Mouse (Mus musculus): ENCODE measurements at regions not wholly inside any gene's neighbourhood (a gene's known extent, or its start where the extent isn't known, plus 50 kb on each side); places are given as distances from the start of the nearest gene placed in this dataset.

- no peak overlapping the region for H3K9ac ChIP-seq (ENCODE audit: low read depth, low read length)
- 60% methylated on average over 5 of the region's 5 CpGs for WGBS (ENCODE audit: insufficient replicate concordance)
- no peak overlapping the region for H3K27ac ChIP-seq (ENCODE audit: low read depth, low read length)
- no peaks in the 10 kb centered on the region for H3K4me1 ChIP-seq (ENCODE audit: control insufficient read depth, insufficient read depth, low read length)
- ATAC-seq (replicated peaks; ENCODE audit: insufficient number of reproducible peaks, low FRiP score, low TSS enrichment): no peak
- no peaks in the 10 kb centered on the region for H3K27me3 ChIP-seq (ENCODE audit: control insufficient read depth, insufficient read depth, low read length)
- no peak overlapping the region for H3K4me2 ChIP-seq
- H3K9me3 ChIP-seq (replicated peaks; ENCODE audit: control insufficient read depth, low read length): no peaks in the 10 kb centered on the region
- H3K4me3 ChIP-seq (ENCODE audit: low read depth, low read length): no peak overlapping the region
- H3K36me3 ChIP-seq (ENCODE audit: control insufficient read depth, insufficient read depth, low read length): no peaks in the 10 kb centered on the region
These were observed 193.6 kb downstream of the Mex3b start for GRCm38 (mm10) chr7:83060733-83061132.

- Histone ChIP-seq H3K4me2 (no peak overlapping the region), H3K4me3 (ENCODE audit: low read depth, low read length) (no peak overlapping the region), H3K27ac (ENCODE audit: low read depth, low read length) (no peak overlapping the region), H3K4me1 (ENCODE audit: control insufficient read depth, insufficient read depth, low read length) (no peaks in the 10 kb centered on the region), H3K9me3 (replicated peaks; ENCODE audit: control insufficient read depth, low read length) (no peaks in the 10 kb centered on the region), H3K36me3 (ENCODE audit: control insufficient read depth, insufficient read depth, low read length) (no peaks in the 10 kb centered on the region), H3K9ac (ENCODE audit: low read depth, low read length) (no peak overlapping the region), H3K27me3 (ENCODE audit: control insufficient read depth, insufficient read depth, low read length) (no peaks in the 10 kb centered on the region)
- WGBS (ENCODE audit: insufficient replicate concordance): 62% methylated on average over 7 of the region's 7 CpGs
- ATAC-seq (replicated peaks; ENCODE audit: insufficient number of reproducible peaks, low FRiP score, low TSS enrichment): no peak
These were observed 194.2 kb downstream of the Mex3b start for GRCm38 (mm10) chr7:83061197-83061893.

- no peaks in the 10 kb centered on the region for H3K27me3 ChIP-seq (ENCODE audit: control insufficient read depth, insufficient read depth, low read length)
- no peak overlapping the region for H3K4me2 ChIP-seq
- H3K4me3 ChIP-seq (ENCODE audit: low read depth, low read length): no peak overlapping the region
- ATAC-seq (replicated peaks; ENCODE audit: insufficient number of reproducible peaks, low FRiP score, low TSS enrichment): no peak
- H3K9me3 ChIP-seq (replicated peaks; ENCODE audit: control insufficient read depth, low read length): no peaks in the 10 kb centered on the region
- H3K36me3 ChIP-seq (ENCODE audit: control insufficient read depth, insufficient read depth, low read length): no peaks in the 10 kb centered on the region
- no peak overlapping the region for H3K27ac ChIP-seq (ENCODE audit: low read depth, low read length)
- H3K4me1 ChIP-seq (ENCODE audit: control insufficient read depth, insufficient read depth, low read length): no peaks in the 10 kb centered on the region
- no peak overlapping the region for H3K9ac ChIP-seq (ENCODE audit: low read depth, low read length)
- 81% methylated on average over 6 of the region's 6 CpGs for WGBS (ENCODE audit: insufficient replicate concordance)
These were observed 194.9 kb downstream of the Mex3b start for GRCm38 (mm10) chr7:83061894-83062477.

DNA sequence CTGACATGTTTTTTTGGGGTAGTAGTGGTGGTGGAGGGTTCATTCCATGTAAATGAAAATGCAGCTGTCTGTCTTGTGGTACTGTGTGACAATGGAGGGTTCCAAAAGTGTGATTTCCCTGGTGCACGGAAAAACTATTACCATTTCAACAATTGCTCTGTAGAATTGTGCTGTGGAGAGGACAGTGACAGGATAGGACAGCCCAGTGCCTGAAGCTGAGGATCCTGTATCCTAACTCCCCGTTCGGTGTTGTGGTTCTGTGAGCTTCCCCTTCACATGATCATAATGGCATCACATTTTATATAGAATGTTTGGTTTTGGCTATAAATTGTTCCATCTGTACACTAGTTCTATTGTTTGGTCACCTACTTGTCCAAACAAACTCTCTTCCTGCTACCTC is 196.4 kb downstream of the Mex3b start:
- H3K27ac ChIP-seq (ENCODE audit: low read depth, low read length): no peak overlapping the region
- H3K9ac ChIP-seq (ENCODE audit: low read depth, low read length): no peak overlapping the region
- H3K4me2 ChIP-seq: no peak overlapping the region
- H3K4me3 ChIP-seq (ENCODE audit: low read depth, low read length): no peak overlapping the region
- no peaks in the 10 kb centered on the region for H3K36me3 ChIP-seq (ENCODE audit: control insufficient read depth, insufficient read depth, low read length)
- no peaks in the 10 kb centered on the region for H3K4me1 ChIP-seq (ENCODE audit: control insufficient read depth, insufficient read depth, low read length)
- H3K27me3 ChIP-seq (ENCODE audit: control insufficient read depth, insufficient read depth, low read length): no peaks in the 10 kb centered on the region
- ATAC-seq (replicated peaks; ENCODE audit: insufficient number of reproducible peaks, low FRiP score, low TSS enrichment): no peak
- H3K9me3 ChIP-seq (replicated peaks; ENCODE audit: control insufficient read depth, low read length): no peaks in the 10 kb centered on the region
- WGBS (ENCODE audit: insufficient replicate concordance): 80% methylated on average over 3 of the region's 3 CpGs

- no peaks in the 10 kb centered on the region for H3K9me3 ChIP-seq (replicated peaks; ENCODE audit: control insufficient read depth, low read length)
- no peak overlapping the region for H3K4me2 ChIP-seq
- 79% methylated on average over 3 of the region's 3 CpGs for WGBS (ENCODE audit: insufficient replicate concordance)
- ATAC-seq (replicated peaks; ENCODE audit: insufficient number of reproducible peaks, low FRiP score, low TSS enrichment): no peak
- no peak overlapping the region for H3K9ac ChIP-seq (ENCODE audit: low read depth, low read length)
- no peaks in the 10 kb centered on the region for H3K4me1 ChIP-seq (ENCODE audit: control insufficient read depth, insufficient read depth, low read length)
- H3K36me3 ChIP-seq (ENCODE audit: control insufficient read depth, insufficient read depth, low read length): no peaks in the 10 kb centered on the region
- H3K4me3 ChIP-seq (ENCODE audit: low read depth, low read length): no peak overlapping the region
- H3K27me3 ChIP-seq (ENCODE audit: control insufficient read depth, insufficient read depth, low read length): no peaks in the 10 kb centered on the region
- no peak overlapping the region for H3K27ac ChIP-seq (ENCODE audit: low read depth, low read length)
These were observed 198.2 kb downstream of the Mex3b start for GRCm38 (mm10) chr7:83065341-83065740.

- Histone ChIP-seq H3K4me2 (no peak overlapping the region), H3K4me1 (ENCODE audit: control insufficient read depth, insufficient read depth, low read length) (peaks cover 13% of the 10 kb centered on the region), H3K4me3 (ENCODE audit: low read depth, low read length) (no peak overlapping the region), H3K27ac (ENCODE audit: low read depth, low read length) (no peak overlapping the region), H3K27me3 (ENCODE audit: control insufficient read depth, insufficient read depth, low read length) (no peaks in the 10 kb centered on the region), H3K36me3 (ENCODE audit: control insufficient read depth, insufficient read depth, low read length) (no peaks in the 10 kb centered on the region), H3K9me3 (replicated peaks; ENCODE audit: control insufficient read depth, low read length) (no peaks in the 10 kb centered on the region), H3K9ac (ENCODE audit: low read depth, low read length) (no peak overlapping the region)
- 80% methylated on average over 15 of the region's 15 CpGs for WGBS (ENCODE audit: insufficient replicate concordance)
- ATAC-seq (replicated peaks; ENCODE audit: insufficient number of reproducible peaks, low FRiP score, low TSS enrichment): no peak
These were observed 207.4 kb downstream of the Mex3b start for GRCm38 (mm10) chr7:83074399-83074970.

DNA sequence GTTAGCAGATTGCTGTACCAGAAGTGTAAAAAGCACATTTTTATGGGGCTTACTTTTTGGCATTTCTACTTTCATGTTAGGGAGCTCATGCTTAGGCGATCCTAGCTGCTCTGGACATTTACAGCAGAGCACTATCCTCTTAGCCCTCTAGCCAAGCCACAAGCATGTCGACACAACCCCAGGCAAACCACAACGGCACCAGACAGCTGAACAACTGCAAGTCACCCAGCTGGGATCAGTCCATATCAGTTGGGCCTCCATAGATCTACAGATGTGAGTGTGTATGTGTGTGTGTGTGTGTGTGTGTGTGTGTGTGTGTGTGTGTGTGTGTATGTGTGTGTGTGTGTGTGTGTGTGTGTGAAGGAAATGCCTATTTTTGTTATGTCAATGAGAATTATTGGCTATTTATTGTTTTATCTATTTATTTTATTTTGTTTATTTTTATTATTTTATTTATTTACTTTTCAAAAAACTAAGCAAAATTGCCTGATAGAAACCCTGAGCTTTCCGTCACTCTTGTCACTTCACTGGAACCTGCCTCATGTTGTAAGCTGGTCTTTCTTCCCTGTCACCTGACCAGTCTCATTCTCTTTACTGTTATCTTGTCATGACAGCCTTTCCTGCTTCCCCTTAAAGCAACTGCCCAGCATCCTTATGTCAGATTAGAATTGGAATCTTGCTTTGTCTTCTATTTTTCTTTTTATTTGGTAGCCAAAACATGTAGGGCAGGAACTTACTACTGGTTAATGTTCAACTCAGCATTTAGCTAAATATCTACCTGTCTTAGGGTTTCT is 208.2 kb downstream of the Mex3b start:
- H3K36me3 ChIP-seq (ENCODE audit: control insufficient read depth, insufficient read depth, low read length): no peaks in the 10 kb centered on the region
- no peak for ATAC-seq (replicated peaks; ENCODE audit: insufficient number of reproducible peaks, low FRiP score, low TSS enrichment)
- H3K27ac ChIP-seq (ENCODE audit: low read depth, low read length): no peak overlapping the region
- H3K4me3 ChIP-seq (ENCODE audit: low read depth, low read length): no peak overlapping the region
- no peak overlapping the region for H3K9ac ChIP-seq (ENCODE audit: low read depth, low read length)
- 54% methylated on average over 4 of the region's 4 CpGs for WGBS (ENCODE audit: insufficient replicate concordance)
- H3K27me3 ChIP-seq (ENCODE audit: control insufficient read depth, insufficient read depth, low read length): no peaks in the 10 kb centered on the region
- no peaks in the 10 kb centered on the region for H3K9me3 ChIP-seq (replicated peaks; ENCODE audit: control insufficient read depth, low read length)
- H3K4me1 ChIP-seq (ENCODE audit: control insufficient read depth, insufficient read depth, low read length): peaks cover 13% of the 10 kb centered on the region
- H3K4me2 ChIP-seq: no peak overlapping the region

GRCm38 (mm10) chr7:83077035-83077918 is 210.1 kb downstream of the Mex3b start:
- Histone ChIP-seq H3K9ac (ENCODE audit: low read depth, low read length) (no peak overlapping the region), H3K4me2 (no peak overlapping the region), H3K27me3 (ENCODE audit: control insufficient read depth, insufficient read depth, low read length) (no peaks in the 10 kb centered on the region), H3K4me1 (ENCODE audit: control insufficient read depth, insufficient read depth, low read length) (peaks cover 13% of the 10 kb centered on the region), H3K27ac (ENCODE audit: low read depth, low read length) (0 out of 2 replicates have a peak overlapping the region, but pooled peaks have one; percentile 10), H3K9me3 (replicated peaks; ENCODE audit: control insufficient read depth, low read length) (no peaks in the 10 kb centered on the region), H3K36me3 (ENCODE audit: control insufficient read depth, insufficient read depth, low read length) (no peaks in the 10 kb centered on the region), H3K4me3 (ENCODE audit: low read depth, low read length) (no peak overlapping the region)
- 47% methylated on average over 11 of the region's 11 CpGs for WGBS (ENCODE audit: insufficient replicate concordance)
- no peak for ATAC-seq (replicated peaks; ENCODE audit: insufficient number of reproducible peaks, low FRiP score, low TSS enrichment)
